Mouse (Mus musculus) thymus, postnatal 4 days (tissue): Measurements from ENCODE around the gene Gm12790.
A peak's percentile ranks its signal among the peaks of the same experiment; 100 is the strongest.
"Not testable (repeated sequence)": the region's sequence is repeated elsewhere in the genome, so short reads cannot be mapped to it uniquely, and the experiment has no call there.

Experiments used
- DNase-seq: peaks from one replicate; pipeline ENCODE4 v3.0.0; 2021

Gm12790 gene

DNA sequence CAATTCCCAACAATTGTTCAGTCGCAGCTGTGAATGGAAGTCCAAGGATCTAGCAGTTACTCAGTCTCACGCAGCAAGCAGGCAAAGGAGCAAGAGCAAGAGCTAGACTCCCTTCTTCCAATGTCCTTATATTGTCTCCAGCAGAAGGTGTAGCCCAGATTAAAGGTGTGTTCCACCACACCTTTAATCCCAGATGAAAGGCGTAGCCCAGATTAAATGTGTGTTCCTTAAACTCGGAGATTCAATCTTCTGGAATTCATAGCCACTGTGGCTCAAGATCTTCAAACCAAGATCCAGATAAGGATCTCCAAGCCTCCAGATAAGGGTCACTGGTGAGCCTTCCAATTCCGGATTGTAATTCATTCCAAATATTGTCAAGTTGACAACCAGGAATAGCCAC, at the start of gene Gm12790:
Gene Gm12790, minus strand, starts transcription at position 101 of the 400 bp plus-strand sequence.
- DNase-seq: not testable (repeated sequence)

DNA sequence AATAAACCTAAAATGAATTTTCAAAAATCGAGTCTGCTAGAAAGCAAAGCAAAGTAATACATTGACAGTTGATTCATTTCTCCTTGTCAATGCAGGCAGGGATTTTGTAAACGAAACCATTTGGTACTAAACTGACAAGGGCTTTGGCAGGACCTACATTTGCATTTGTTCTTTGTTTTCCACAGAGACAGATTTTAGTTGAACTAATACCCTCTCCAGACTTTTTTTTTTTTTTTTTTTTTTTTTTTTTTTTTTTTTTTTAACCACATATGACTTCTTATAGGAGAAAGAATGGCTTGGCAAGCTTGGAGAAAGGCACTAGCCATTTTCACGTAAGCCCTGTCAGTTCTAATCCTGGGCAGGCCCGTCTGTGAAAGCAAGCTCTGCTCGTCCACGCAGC, 45.8 kb upstream of the Gm12790 start:
- no peak for DNase-seq

DNA sequence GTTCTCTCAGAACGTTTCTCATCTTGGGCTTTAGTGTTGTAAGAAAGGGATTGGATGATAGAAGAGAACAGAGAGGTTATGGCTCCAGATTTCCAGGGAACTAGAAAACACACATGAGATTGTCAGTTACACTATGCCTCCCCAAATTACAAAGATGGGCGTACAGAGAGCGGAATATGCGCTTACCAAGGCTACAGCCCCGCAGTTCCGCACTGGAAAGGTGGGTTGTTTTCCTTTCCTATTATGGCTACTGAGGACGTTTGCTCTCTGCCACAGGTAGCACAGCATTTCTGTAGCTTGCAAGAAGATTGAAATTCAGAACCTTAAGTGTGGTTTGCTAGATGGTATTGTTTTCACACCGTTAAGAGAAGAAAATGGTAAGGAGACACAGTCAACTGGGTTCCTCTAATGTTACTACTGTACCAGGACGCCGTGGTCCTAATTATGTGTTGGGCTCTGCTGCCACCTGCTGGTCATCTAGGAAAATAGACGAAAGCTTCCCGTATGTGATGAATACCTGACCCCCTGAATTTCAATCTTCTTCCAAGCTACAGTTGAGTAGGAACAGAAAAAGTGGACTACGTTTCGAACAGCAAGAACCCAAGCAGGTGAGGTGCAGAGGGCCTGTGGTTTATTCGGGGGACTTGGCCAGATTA, 17.5 kb upstream of the Gm12790 start:
- DNase-seq: peak; percentile 74

DNA sequence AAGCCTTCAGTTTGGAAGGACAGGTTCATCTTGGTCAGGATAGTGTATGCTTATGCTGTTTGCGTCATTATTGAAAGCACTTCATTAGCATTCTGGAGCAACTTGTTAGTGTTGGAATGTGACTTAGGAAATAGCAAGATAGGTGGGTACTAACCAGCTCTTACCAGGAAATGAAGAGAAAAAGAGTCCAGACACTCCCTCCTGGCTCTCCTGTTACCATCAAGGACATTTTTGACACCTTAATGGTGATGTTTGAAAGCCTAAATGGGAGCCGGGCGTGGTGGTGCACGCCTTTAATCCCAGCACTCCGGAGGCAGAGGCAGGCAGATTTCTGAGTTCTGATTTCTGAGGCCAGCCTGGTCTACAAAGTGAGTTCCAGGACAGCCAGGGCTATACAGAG, 16.6 kb upstream of the Gm12790 start:
- DNase-seq: no peak

DNA sequence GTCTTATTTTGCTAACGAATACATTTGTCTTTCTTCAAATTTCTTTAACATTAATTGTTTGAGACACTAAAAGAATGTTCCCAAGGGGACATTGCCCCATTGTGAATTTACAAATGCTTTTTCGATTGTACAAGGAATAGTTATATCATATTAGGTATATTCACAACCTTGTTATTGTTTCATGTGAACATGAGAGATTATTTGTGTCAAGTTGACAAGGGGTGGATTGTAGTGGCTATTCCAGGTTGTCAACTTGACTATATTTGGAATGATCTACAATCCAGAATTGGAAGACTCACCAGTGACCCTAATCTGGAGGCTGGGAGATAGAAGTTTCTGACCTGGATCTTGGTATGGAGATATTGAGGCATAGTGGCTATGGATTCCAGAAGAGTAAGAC, 5.5 kb upstream of the Gm12790 start, which contains the start of gene Gm12789:
Gene Gm12789, plus strand, starts transcription at position 301 of the 400 bp plus-strand sequence.
- not testable (repeated sequence) for DNase-seq

DNA sequence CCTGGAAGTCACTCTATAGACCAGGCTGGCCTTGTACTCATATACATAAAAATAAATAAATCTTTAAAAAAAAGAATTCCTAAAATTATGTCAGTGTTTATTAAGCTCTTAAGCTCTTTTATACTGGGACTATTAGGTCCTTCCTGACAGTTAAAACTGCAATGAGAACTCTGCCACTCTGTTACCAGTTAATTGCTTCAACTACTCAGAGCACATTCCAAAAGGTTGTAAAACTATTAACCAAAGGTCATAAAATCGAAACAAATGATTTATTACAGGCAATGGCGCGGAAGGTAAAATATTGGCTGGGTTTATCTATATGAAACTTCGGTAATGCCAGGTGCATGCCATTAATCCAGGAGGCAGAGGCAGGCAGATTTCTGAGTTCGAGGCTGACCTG, 4.8 kb upstream of the Gm12790 start:
- no peak for DNase-seq

DNA sequence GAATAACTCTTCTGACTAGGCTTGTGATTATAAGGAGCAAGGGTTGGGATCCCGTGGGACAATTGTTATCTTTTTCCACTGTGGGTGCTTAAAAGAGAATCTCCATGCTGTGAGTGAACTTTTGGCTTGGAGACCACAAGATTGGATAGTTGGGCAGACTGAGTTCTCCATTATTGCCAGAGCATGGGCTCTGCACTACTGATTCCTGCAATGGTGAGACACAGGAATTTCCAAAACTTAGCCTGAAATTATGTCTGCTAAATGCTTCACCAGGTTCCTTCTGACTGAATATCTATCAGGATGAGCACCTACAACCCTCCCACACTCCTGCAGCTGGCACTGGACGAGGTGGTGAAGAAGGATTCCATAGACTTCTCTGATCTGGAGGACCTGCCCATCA, 40.7 kb downstream of the Gm12790 start, which contains the start of gene Gm12794:
Gene Gm12794, plus strand, starts transcription at position 301 of the 400 bp plus-strand sequence.
- DNase-seq: not testable (repeated sequence)
